Mouse (Mus musculus) skeletal muscle tissue, adult 2 months (tissue): Measurements from ENCODE around the gene Nfatc4.
A peak's percentile ranks its signal among the peaks of the same experiment; 100 is the strongest.

Experiments
- DNase-seq: peaks from one replicate; pipeline ENCODE4 v3.0.0-alpha.2; 2012; ENCODE audit warnings: low read depth, low spot score

Gene Nfatc4

DNA sequence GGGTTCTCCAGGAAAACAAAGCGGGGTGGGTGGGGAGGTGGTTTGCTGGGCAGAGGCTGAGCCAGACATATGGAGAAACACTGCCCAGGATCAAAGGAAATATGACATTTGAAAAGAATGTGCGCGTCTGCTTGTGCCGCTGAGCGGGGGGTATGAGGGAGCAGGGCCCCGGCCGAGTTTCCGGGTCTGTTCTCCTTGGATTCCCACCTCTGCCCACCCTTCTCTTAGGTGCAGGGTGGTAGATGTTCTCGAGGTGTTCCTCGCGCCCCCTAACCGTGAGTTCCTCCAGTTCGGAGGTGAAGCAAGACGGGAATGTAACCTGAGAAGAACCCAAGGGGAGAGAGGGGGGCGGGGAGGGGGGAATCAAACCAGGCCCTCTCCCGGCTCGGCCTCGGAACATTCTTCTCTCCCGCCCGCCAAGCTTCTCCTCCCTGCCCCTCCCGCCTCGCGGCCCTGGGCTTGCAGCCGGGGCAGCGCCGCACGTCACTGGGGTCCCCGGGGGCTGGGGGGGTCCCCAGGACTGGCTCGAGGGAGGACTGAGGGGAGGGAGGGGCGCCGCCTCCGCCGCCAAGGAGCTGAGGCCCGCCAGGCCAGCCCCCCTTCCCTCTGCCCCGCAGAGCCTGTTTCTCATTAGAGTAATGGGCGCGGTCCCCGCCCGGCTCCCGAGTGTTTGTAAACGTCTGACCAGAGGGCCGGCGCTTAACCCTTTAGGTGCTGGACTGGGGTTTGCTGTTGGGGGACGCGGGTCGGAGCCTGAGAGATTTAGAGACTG, at the start of gene Nfatc4:
Gene Nfatc4 (plus strand): TSS at position 154 of the 772 bp plus-strand sequence.
- DNase-seq, result peak; percentile 81

- no peak for DNase-seq
Measured at GRCm38 (mm10) chr14:55776711-55777110, 46.2 kb upstream of the Nfatc4 start.

- DNase-seq, result no peak
Measured at GRCm38 (mm10) chr14:55777176-55777575, 45.8 kb upstream of the Nfatc4 start.

DNA sequence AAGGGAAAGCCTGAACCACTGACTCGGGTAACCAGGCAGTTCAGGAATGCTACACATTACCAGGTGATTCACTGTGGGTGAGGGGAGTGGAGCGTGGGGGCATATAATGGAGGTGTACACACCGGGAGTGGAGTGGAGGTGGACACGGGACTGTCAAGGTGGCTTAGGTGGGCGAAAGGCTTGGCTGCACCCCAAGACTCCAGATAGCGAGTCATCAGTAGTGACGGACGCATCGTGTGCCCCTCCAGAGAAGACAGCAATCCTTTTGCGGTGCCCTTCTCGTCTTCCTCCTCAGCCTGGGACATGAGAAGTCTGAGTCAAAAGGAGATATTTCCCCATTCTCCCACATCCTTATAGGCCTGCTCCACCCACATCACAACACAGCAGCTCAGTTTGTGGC, 45.1 kb upstream of the Nfatc4 start:
- DNase-seq, result no peak

DNA sequence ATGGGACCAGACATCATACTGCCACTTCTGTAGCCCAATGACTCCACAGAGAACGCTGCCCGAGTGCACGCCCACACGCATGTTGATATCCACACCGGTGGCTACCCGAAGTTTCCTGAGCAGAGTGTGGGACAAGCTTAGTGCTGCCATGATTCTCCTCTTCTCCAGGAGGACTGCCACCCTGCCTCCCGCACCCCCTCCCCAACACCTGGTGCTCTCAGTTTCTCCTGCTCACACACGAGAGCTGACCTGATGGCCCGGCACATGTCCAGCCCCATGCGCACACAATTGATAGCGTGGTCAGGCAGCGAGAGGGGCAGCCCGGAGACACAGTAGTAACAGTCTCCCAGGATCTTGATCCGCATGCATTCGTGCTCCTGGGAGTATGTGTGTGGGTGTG, 44.3 kb upstream of the Nfatc4 start:
- DNase-seq, result no peak

DNA sequence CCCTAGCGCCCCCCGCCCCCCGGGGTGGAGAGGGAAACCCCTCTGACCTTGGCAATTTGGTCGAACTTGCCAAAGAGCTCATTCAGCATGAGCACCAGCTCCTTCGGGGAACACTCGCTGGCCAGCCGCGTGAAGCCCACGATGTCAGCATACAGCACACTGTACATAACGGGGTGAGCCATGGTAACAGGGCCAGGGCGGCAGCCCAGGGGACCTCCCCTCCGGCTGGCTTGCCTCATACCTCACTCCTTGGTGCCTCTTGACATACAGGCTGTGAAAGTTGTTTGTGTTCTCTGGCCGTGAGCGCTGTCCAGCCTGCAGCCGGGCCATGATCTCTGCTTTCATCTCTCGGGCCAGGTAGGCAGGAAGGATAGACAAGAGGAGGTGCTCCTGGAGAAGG, 43.3 kb upstream of the Nfatc4 start:
- DNase-seq, result no peak

GRCm38 (mm10) chr14:55780736-55781135, 42.2 kb upstream of the Nfatc4 start:
- DNase-seq, result no peak

DNA sequence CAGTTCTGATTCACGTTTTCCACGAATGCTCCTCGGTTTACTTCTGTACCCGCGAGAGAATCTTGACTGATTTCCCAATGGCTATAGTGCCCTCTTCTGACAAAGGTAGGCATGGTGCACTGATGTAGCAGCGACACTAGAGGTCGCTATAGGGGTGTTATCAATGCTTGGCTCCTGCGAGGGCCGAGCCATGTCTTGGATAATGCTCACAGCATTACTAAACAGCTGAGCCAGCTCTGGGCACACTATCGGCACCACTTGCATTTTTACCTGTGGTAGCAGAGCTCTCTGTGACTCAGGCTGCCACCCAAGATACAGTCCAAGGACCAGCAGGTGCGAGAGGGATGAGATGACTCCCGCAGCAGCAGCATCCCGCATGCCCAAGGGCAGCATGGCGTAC, 41.6 kb upstream of the Nfatc4 start:
- peak; percentile 77 for DNase-seq

GRCm38 (mm10) chr14:55782361-55782960, 40.5 kb upstream of the Nfatc4 start:
- DNase-seq, result no peak

DNA sequence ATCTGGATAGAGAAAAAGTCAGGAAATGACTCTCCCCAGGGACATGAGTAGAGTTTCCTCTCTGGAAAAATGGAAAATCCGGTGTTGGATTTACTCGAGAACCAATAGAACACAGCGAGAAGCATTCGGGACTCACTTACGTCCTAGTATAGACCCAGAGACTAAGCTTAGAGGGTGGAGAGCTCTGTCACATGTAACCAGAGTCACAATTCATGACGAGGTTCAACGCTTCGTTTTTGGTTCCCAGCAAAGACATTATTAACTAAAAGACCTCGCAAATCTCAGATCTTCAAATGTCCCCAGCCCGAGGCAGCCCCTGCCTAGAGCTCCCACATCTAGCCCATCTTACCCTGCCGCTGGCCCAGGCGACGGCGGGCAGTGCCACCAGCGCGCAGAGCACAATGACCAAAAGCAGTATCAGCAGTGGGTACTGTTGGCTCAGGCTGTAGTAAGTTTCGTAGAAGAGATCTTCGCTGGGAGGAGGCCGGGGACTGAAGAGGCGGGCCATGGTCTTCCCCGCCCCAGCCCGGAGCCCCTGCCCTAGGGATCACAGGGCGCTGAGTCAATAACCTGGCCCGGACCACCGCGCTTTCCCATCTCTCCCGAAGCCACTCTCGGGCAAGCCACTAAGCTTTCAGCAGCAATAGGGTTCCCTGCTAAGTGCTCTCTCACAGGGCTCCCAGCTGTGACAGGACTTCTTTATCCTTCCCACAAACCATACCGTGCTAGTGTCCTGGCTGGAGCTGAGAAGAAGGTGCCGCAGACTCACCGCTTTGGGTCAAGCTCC, 39.6 kb upstream of the Nfatc4 start:
- peak; percentile 66 for DNase-seq

GRCm38 (mm10) chr14:55783958-55784235, 39.0 kb upstream of the Nfatc4 start, which contains the start of gene Adcy4:
TSS of gene Adcy4 (minus strand) at chr14:55784095.
- no peak for DNase-seq

DNA sequence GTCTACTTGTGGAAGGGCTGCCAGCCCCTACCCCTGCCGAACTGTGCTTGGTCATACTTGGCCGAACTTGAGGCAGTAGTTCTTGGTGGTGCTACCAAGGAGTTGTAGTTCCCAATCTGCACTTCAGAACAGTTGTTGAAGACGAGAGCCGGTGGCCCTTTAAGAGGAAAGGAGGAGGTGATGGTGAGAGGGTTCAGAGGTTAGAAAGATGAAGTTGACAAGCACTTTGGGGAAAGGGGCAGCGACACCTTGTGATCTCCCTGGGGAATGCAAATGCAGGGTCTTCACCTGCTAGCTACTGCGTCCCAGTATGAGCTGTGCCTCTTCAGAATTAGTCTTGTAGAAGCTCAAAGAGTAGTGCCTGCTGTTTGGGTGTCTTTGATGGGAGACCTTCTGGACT, 37.7 kb upstream of the Nfatc4 start:
- no peak for DNase-seq

- DNase-seq, result no peak
Measured at GRCm38 (mm10) chr14:55787731-55788130, 35.2 kb upstream of the Nfatc4 start.

DNA sequence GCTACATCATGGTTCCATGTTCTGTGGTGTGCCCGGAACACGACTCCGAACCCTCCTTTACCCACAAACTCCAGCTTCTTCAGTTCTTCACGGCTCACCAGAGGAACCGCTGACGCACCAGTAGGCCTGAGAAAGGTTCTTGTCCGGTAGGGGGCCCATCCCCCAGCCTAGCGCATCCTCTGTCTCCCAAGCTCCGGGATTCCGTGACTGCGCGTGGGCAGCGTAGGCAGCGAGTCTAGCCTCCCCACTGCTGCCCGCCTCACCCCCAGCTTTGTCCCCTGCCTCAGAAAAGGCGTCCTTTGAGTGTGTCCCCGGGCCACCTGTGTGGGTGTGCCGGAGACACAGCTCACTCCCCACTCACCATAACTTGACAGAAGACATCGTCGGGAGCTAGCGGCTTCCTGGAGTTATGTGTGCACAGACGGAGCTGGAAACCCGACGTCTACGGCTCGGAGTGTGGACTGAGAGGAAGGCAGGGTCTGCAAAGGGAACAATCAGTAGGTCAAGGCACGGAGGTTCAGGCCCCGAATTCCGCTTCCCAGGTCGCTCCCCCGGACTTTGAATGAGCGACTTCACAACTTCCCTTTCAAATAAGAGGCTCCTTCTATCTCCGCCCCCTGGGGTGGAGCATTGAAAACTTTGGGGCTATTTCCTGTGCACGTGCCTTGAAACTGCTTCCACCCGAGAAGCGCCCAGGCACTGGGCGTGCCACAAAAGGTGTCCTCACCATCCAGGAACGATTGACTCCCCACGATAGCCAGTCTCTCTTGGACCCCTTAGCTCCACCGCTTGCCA, 34.5 kb upstream of the Nfatc4 start, which contains the start of gene Ripk3:
Gene Ripk3 (minus strand): TSS at position 610 of the 795 bp plus-strand sequence.
- no peak for DNase-seq

- no peak for DNase-seq
Measured at GRCm38 (mm10) chr14:55793461-55793860, 29.5 kb upstream of the Nfatc4 start.

DNA sequence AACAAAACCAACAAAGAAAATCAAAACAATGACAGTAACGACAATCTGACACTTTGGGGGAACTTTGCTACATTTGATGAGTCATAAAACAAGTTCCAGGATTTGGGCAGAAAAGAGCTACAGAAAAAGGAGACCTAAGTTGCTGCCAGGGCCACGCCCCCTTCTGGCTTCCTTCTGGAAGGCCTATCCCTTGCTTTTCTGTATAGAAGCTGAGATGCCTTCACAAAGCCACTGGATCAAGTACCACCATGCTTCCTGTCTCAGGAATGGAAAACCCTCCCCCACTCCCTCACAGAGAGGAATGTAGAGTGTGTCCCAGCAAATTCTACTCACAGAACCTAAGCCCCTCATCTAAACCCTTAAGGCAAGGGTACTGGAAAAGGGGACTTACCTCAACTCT, 29.0 kb upstream of the Nfatc4 start:
- DNase-seq, result no peak

DNA sequence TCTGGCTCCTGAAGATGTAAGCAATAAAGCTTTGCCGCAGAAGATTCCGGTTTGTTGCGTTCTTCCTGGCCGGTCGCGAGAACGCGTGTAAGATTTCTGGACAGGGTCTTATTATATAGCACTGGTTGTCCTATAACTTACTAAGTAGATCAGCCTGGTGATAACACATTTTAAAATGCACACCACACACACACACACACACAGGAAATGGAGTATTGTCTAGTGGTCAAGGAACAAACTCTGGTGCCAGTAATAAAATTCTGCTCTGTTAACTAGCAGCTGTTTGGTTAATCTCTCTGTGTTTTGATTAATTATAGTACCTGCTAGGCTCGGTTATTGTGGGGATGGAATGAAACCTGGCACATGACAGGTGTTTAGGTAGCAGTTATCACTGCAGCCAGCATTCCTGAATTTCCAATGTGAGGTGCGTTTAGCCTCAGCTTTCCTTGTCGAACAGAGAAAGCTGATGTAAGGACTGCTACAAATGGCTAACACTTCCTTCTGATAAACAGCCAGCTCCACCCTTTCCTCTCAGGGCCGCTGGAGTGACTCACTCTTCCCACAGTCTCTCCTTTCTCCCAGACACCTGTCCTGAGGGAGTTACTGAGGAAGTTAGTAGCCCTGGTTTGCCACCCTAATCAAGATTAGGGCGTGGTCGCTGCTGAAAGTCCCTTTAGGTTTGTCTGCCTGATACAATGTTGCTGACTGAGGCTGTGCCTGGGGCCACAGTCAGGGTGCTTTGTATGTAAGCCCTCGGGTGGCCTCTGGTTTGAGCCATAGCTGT, 27.4 kb upstream of the Nfatc4 start:
- DNase-seq, result no peak

- peak; percentile 79 for DNase-seq
Measured at GRCm38 (mm10) chr14:55814885-55815284, 8.1 kb upstream of the Nfatc4 start.

- DNase-seq, result peak; percentile 59
Measured at GRCm38 (mm10) chr14:55815310-55815751, 7.6 kb upstream of the Nfatc4 start.

DNA sequence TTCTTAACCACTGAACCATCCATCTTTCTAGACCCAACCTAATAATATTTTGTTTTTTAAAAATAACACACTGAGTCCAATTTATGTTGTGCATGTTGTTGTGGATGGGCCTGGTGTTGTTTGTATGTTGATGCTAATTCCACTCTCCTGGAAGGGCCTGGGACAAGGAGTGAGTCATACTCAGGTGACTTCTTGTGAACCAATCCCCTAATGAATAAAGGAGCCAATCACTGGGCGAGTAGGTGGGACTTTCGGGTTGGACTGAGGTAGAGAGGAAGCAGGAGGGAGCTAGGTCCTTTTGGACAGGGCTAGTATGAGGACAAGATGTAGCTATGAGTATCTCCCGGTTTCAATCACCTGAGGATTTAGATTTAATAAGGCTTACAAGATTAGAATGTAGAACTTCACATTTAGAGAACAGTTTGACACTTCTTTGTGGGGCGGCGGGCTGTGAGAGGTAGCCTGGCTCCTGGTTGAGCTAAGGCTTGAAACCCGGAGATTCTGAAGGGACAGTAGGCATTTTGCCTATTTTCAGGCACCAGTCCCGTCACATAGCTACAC, 3.0 kb upstream of the Nfatc4 start:
- no peak for DNase-seq

DNA sequence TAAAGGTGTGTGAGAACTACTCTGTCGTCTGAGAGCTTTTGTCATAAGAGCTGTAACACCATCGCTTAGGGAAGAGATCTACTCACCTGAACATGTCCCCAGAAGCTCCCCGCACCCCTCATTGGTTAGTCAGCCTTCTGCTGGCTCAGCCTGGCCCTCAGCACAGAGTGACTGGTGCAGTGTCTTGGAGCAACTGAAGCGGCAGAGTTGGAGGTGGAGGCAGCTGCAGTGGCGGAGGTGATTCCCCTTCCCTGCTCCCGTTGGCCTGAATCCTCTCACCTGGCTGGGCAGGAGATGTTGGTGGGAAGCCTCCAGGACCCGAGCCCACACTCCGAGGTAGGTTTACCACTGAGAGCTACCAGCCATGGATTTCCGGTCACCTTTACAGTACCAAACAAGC, 2.4 kb upstream of the Nfatc4 start:
- no peak for DNase-seq
